In the genomic region with DNA sequence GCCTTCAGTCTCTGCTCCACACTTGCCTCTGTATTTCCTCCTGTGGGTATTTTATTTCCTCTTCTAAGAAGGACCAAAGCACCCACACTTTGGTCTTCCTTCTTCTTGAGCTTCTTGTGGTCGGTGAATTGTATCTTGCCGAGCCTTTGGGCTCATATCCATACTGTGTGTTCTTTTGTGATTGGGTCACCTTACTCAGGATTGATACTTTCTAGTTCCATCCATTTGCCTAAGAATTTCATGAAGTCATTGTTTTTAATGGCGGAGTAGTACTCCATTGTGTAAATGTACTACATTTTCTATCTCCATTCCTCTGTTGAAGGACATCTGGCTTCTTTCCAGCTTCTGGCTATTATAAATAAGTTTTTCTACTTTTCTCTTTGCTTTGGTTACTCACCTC, we compare ENCODE assay signal across 8 mouse cellular contexts. TPM values are rescaled to one million over a fixed set of nuclear protein-coding genes. Genes with fewer than 3 reads are reported as not detected.
A peak's percentile ranks its signal among the peaks of the same experiment; 100 is the strongest.
DNase-seq lines count a peak whose midpoint lies in the region; ATAC-seq and TF ChIP-seq lines count a peak whose summit lies in the region.

No protein-coding gene starts in this region.

- intact Hi-C loops in left cerebral cortex, adult 2 months (cut with DNase I): loop anchor here (2.0 to 10.0 kb wide), 2 partner anchors 28 to 610 kb away; a partner anchor contains a TSS
- intact Hi-C loops in left cerebral cortex, postnatal 14 days (cut with DNase I): no loop called here
- intact Hi-C loops in left cerebral cortex, postnatal 4 days (cut with DNase I): no loop called here

- TF ChIP-seq CTCF in left cerebral cortex, adult 2 months (IDR thresholded peaks at IDR 0.05): no peak
- TF ChIP-seq CTCF in midbrain, postnatal 0 days (IDR thresholded peaks at IDR 0.05): no peak

- DNase-seq in left cerebral cortex, adult 2 months (ENCODE audit: extremely low spot score in 1 of 2, low spot score in 2 of 2): no peak
- DNase-seq in left cerebral cortex, postnatal 14 days (ENCODE audit: low spot score in 2 of 2): no peak
- no peak for DNase-seq in embryonic facial prominence, embryonic 14.5 days (ENCODE audit: low spot score)
- no peak for DNase-seq in intestine, embryonic 14.5 days (ENCODE audit: low spot score)
- no peak for DNase-seq in midbrain, postnatal 0 days (ENCODE audit: low spot score)
- no peak for DNase-seq in spleen, adult 18-20 months
- DNase-seq in left cerebral cortex, postnatal 4 days: no peak
- no peak for DNase-seq in adrenal gland, postnatal 36 days

- peaks cover 6% of the 10 kb centered on the region for H3K4me1 ChIP-seq in embryonic facial prominence, embryonic 14.5 days (ENCODE audit: control insufficient read depth, insufficient read depth, low read length)
- H3K4me1 ChIP-seq in intestine, embryonic 14.5 days (replicated peaks; ENCODE audit: control insufficient read depth, insufficient read depth, low read length): no peaks in the 10 kb centered on the region
- H3K4me1 ChIP-seq in midbrain, postnatal 0 days (ENCODE audit: insufficient read depth, low read length): 0 out of 2 replicates have a peak, but pooled peaks cover 3% of the 10 kb centered on the region

- no peak overlapping the region for H3K27ac ChIP-seq in left cerebral cortex, adult 2 months
- no peak overlapping the region for H3K27ac ChIP-seq in embryonic facial prominence, embryonic 14.5 days (replicated peaks; ENCODE audit: low read depth, low read length)
- no peak overlapping the region for H3K27ac ChIP-seq in intestine, embryonic 14.5 days (ENCODE audit: low read depth)
- peak overlapping the region; percentile 89; the same call in 1 of the 2 replicates for H3K27ac ChIP-seq in midbrain, postnatal 0 days (ENCODE audit: low read depth, low read length)

- H3K36me3 ChIP-seq in embryonic facial prominence, embryonic 14.5 days (ENCODE audit: control insufficient read depth, insufficient read depth, low read length): no peaks in the 10 kb centered on the region
- H3K36me3 ChIP-seq in intestine, embryonic 14.5 days (ENCODE audit: control insufficient read depth, insufficient read depth, low read length): no peaks in the 10 kb centered on the region
- H3K36me3 ChIP-seq in midbrain, postnatal 0 days (ENCODE audit: insufficient read depth, low read length): no peaks in the 10 kb centered on the region

- no peak overlapping the region for H3K9ac ChIP-seq in embryonic facial prominence, embryonic 14.5 days (ENCODE audit: low read depth, low read length)
- H3K9ac ChIP-seq in intestine, embryonic 14.5 days (ENCODE audit: low read length): no peak overlapping the region
- H3K9ac ChIP-seq in midbrain, postnatal 0 days (replicated peaks; ENCODE audit: low read length, poor library complexity, severe bottlenecking): 0 out of 2 replicates have a peak overlapping the region, but pooled peaks have one; percentile 78

- 16% methylated on average over 3 of the region's 3 CpGs for WGBS in embryonic facial prominence, embryonic 14.5 days
- 12% methylated on average over 3 of the region's 3 CpGs for WGBS in intestine, embryonic 14.5 days
- 18% methylated on average over 3 of the region's 3 CpGs for WGBS in midbrain, postnatal 0 days

- no peaks in the 10 kb centered on the region for H3K9me3 ChIP-seq in embryonic facial prominence, embryonic 14.5 days (ENCODE audit: control insufficient read depth, low read length)
- no peaks in the 10 kb centered on the region for H3K9me3 ChIP-seq in intestine, embryonic 14.5 days (ENCODE audit: control insufficient read depth, low read length)
- H3K9me3 ChIP-seq in midbrain, postnatal 0 days (ENCODE audit: low read length): no peaks in the 10 kb centered on the region

- peak overlapping the region; percentile 81 for H3K4me2 ChIP-seq in embryonic facial prominence, embryonic 14.5 days (ENCODE audit: low read depth, low read length)
- H3K4me2 ChIP-seq in intestine, embryonic 14.5 days (ENCODE audit: low read length): peak overlapping the region; percentile 44
- peak overlapping the region; percentile 60 for H3K4me2 ChIP-seq in midbrain, postnatal 0 days (ENCODE audit: low read depth, low read length, poor library complexity, severe bottlenecking)

- peak overlapping the region; percentile 67 for H3K4me3 ChIP-seq in left cerebral cortex, adult 2 months
- peak overlapping the region; percentile 65 for H3K4me3 ChIP-seq in embryonic facial prominence, embryonic 14.5 days (ENCODE audit: low read depth, low read length)
- peak overlapping the region; percentile 53 for H3K4me3 ChIP-seq in intestine, embryonic 14.5 days (ENCODE audit: low read depth, low read length)
- H3K4me3 ChIP-seq in midbrain, postnatal 0 days (ENCODE audit: low read depth, low read length): peak overlapping the region; percentile 60

- ATAC-seq in embryonic facial prominence, embryonic 14.5 days (ENCODE audit: low read depth): no peak
- peak; percentile 38 for ATAC-seq in intestine, embryonic 14.5 days (replicated peaks; ENCODE audit: low FRiP score, low TSS enrichment, low read depth)
- peak; percentile 18 for ATAC-seq in midbrain, postnatal 0 days (ENCODE audit: low FRiP score)

- no peaks in the 10 kb centered on the region for H3K27me3 ChIP-seq in embryonic facial prominence, embryonic 14.5 days (replicated peaks; ENCODE audit: control insufficient read depth, insufficient read depth, low read length)
- H3K27me3 ChIP-seq in intestine, embryonic 14.5 days (replicated peaks; ENCODE audit: control insufficient read depth, insufficient read depth, low read length): no peaks in the 10 kb centered on the region
- no peaks in the 10 kb centered on the region for H3K27me3 ChIP-seq in midbrain, postnatal 0 days (ENCODE audit: insufficient read depth, low read length)

RNA-seq across cellular contexts. Expression of a gene that starts 0.4 kb away (rescaled TPM):
- total RNA-seq in left cerebral cortex, adult 2 months (2021): 10 to 100 TPM; 13.2 to 15.4 TPM
- total RNA-seq in left cerebral cortex, postnatal 14 days (2021): 10 to 100 TPM; 11.9 to 14.6 TPM
- polyA plus RNA-seq in embryonic facial prominence, embryonic 14.5 days (2014; fragmentation: Nextera tagmentation; extraction: Ambion mirVana): 25.0 and 25.9 TPM in 2 replicates
- polyA plus RNA-seq in intestine, embryonic 14.5 days (2014; fragmentation: Nextera tagmentation; extraction: Ambion mirVana): 16.8 and 19.1 TPM in 2 replicates
- 13.5 and 23.1 TPM in 2 replicates for total RNA-seq in midbrain, postnatal 0 days (2014; rRNA removed)
- polyA plus RNA-seq in midbrain, postnatal 0 days (2015; fragmentation: Nextera tagmentation; extraction: Ambion mirVana): 20.2 and 20.9 TPM in 2 replicates
- 10 to 100 TPM; 12.9 to 14.3 TPM for total RNA-seq in left cerebral cortex, postnatal 4 days (2021)
- total RNA-seq in adrenal gland, postnatal 36 days (2021): 10 to 100 TPM; 70.4 to 76.9 TPM

RNA-seq across cellular contexts. Expression of a gene that starts 26.9 kb away (rescaled TPM):
- total RNA-seq in left cerebral cortex, adult 2 months (2021): 10 to 100 TPM; 35.3 to 36.2 TPM
- total RNA-seq in left cerebral cortex, postnatal 14 days (2021): 10 to 100 TPM; 41.6 to 43.9 TPM
- 15.3 and 16.3 TPM in 2 replicates for polyA plus RNA-seq in embryonic facial prominence, embryonic 14.5 days (2014; fragmentation: Nextera tagmentation; extraction: Ambion mirVana)
- 7.6 and 11.0 TPM in 2 replicates for polyA plus RNA-seq in intestine, embryonic 14.5 days (2014; fragmentation: Nextera tagmentation; extraction: Ambion mirVana)
- 43.0 and 49.8 TPM in 2 replicates for total RNA-seq in midbrain, postnatal 0 days (2014; rRNA removed)
- 45.8 and 46.8 TPM in 2 replicates for polyA plus RNA-seq in midbrain, postnatal 0 days (2015; fragmentation: Nextera tagmentation; extraction: Ambion mirVana)
- total RNA-seq in left cerebral cortex, postnatal 4 days (2021): 10 to 100 TPM; 37.5 to 44.2 TPM
- total RNA-seq in adrenal gland, postnatal 36 days (2021): 10 to 100 TPM; 22.5 to 39.3 TPM
